Mouse (Mus musculus): ENCODE results near the gene Tspan8.

Gene Tspan8

GRCm38 (mm10) chr10:115834017-115834416 lies 17.4 kb downstream of the Tspan8 start:
- DNase-seq: no peak

DNA sequence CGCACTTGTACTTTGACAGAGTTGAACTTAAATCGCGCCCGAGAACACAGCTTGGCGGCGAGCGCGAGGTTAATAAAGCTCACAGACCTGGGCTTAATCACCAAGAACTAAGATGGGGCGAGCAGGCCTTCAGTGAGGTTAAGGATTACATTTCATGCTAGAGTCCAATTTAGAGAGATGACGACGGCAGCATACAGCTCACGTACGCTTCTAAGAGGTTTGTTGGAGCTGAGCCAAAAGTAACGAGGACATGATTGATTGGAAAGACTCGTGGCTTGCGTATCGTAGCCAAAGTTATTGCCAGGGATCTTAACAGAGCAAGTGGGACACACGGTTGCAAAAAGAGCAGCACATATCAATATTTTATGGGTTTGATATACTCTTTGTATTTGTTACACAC lies 30.3 kb downstream of the Tspan8 start:
- no peak for DNase-seq

GRCm38 (mm10) chr10:115848511-115848910 lies 31.9 kb downstream of the Tspan8 start:
- DNase-seq: no peak

- DNase-seq: no peak
Measured at GRCm38 (mm10) chr10:115860210-115860880, 43.7 kb downstream of the Tspan8 start.

DNA sequence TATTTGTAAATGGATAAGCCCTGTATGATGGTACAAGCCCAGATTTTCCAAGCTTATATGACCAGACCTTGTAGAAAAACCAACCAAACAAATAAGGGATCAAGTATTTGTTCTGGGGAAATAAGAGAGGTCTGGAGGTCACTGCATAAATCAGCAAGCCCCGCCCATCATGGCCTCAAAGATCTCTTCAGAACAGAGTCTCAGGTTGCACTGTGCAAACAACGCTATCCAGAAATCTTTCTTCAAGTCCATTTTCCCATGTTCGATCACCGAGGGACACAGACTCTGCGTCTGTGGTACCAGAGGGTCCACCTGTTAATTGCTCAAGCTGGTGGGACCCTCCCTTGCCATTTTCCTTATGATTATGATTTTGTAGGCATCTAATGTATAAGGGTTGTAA lies 45.3 kb downstream of the Tspan8 start:
- no peak for DNase-seq

GRCm38 (mm10) chr10:115882757-115883156 lies 66.1 kb downstream of the Tspan8 start:
- DNase-seq: no peak

DNA sequence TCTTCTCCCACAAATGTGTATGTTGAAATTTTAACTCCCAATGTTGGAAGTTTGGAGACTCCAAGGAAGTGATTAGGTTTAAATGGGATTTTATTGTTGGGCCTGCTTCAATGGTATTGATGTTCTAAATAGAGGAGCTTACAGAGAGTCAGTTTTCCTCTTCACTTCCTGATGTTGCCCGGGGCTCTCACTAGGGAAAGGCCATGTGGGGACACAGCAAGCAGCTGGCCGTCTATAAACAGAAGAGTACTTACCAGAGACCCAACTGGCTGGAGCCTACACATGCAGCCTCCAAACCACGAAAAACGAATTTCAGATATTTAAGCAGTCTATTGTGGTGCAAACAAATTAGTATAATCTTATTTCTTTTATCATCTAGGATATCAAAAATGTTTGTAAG lies 75.3 kb downstream of the Tspan8 start:
- DNase-seq: no peak

- DNase-seq: no peak
Measured at GRCm38 (mm10) chr10:115892973-115893372, 76.3 kb downstream of the Tspan8 start.

DNA sequence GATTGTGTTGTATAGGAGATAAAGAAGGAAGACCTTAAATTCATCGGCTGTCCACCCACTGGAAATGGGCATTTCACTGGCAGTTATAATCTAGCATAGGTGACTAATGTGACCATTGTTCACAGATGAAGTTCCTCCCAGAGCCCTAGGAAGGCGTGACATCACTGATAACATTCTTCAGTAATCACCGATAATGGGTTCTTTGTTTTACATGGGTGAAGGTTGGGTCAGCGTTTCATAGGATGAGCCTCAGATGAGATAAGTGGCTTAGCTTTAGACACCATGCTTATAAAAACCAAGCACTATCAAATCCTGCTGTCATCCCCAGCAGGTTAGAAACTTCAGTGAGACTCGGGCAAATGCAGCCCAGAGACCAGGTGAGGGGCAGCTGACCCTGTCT lies 77.4 kb downstream of the Tspan8 start:
- no peak for DNase-seq

DNA sequence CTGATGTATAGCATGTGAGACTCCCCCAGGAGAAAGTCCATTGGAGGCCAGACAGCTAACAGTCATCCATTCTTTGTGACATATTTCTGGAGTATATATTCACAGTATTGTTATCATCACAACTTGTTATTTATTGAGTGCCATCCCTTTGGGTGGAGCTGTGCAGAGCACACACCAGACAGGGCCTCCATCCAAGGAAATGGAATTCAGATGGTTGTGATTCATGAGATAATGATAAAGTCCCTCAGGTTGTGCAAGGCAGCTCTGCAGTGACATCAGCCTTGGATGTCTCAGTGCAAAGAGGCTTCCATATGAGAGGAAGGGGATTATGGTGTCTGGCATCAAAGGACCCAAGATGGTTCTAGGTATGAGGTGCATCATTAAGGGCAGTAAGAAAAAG lies 80.1 kb downstream of the Tspan8 start:
- no peak for DNase-seq

GRCm38 (mm10) chr10:115897235-115897634 lies 80.6 kb downstream of the Tspan8 start:
- no peak for DNase-seq

Measured in kidney, postnatal 25 days (tissue).